Mouse (Mus musculus): ENCODE measurements around the gene Spcs2.
A peak's percentile ranks its signal among the peaks of the same experiment; 100 is the strongest.
"Not testable (repeated sequence)": the region's sequence is repeated elsewhere in the genome, so short reads cannot be mapped to it uniquely, and the experiment has no call there.

The Spcs2 gene

GRCm38 (mm10) chr7:99824649-99825483, 38.4 kb downstream of the Spcs2 start:
- DNase-seq (ENCODE audit: low spot score in 2 of 2), result no peak

- DNase-seq (ENCODE audit: low spot score in 2 of 2), result no peak
Measured at GRCm38 (mm10) chr7:99823045-99823663, 40.1 kb downstream of the Spcs2 start.

- no peak for DNase-seq (ENCODE audit: low spot score in 2 of 2)
Measured at GRCm38 (mm10) chr7:99822426-99822825, 40.8 kb downstream of the Spcs2 start.

GRCm38 (mm10) chr7:99821953-99822352, 41.3 kb downstream of the Spcs2 start:
- no peak for DNase-seq (ENCODE audit: low spot score in 2 of 2)

GRCm38 (mm10) chr7:99818181-99818725, 45.0 kb downstream of the Spcs2 start:
- DNase-seq (ENCODE audit: low spot score in 2 of 2), result not testable (repeated sequence)

- peak in 1 of 2 experiments; percentile 35 for DNase-seq (ENCODE audit: low spot score in 2 of 2)
Measured at GRCm38 (mm10) chr7:99813394-99813793, 49.9 kb downstream of the Spcs2 start.

GRCm38 (mm10) chr7:99811661-99812060, 51.6 kb downstream of the Spcs2 start:
- no peak for DNase-seq (ENCODE audit: low spot score in 2 of 2)

GRCm38 (mm10) chr7:99810814-99811213, 52.4 kb downstream of the Spcs2 start:
- DNase-seq (ENCODE audit: low spot score in 2 of 2), result no peak

- DNase-seq (ENCODE audit: low spot score in 2 of 2), result not testable (repeated sequence)
Measured at GRCm38 (mm10) chr7:99807043-99807442, 56.2 kb downstream of the Spcs2 start.

- no peak for DNase-seq (ENCODE audit: low spot score in 2 of 2)
Measured at GRCm38 (mm10) chr7:99805340-99805739, 57.9 kb downstream of the Spcs2 start.

GRCm38 (mm10) chr7:99804033-99804432, 59.2 kb downstream of the Spcs2 start:
- DNase-seq (ENCODE audit: low spot score in 2 of 2), result not testable (repeated sequence)

GRCm38 (mm10) chr7:99803535-99803934, 59.7 kb downstream of the Spcs2 start:
- no peak for DNase-seq (ENCODE audit: low spot score in 2 of 2)

GRCm38 (mm10) chr7:99799118-99799517, 64.1 kb downstream of the Spcs2 start:
- DNase-seq (ENCODE audit: low spot score in 2 of 2), result no peak

GRCm38 (mm10) chr7:99797911-99798647, 65.2 kb downstream of the Spcs2 start:
- DNase-seq (ENCODE audit: low spot score in 2 of 2), result peak; percentile 76 to 79

- no peak for DNase-seq (ENCODE audit: low spot score in 2 of 2)
Measured at GRCm38 (mm10) chr7:99797261-99797660, 66.0 kb downstream of the Spcs2 start.

GRCm38 (mm10) chr7:99796471-99796870, 66.8 kb downstream of the Spcs2 start:
- no peak for DNase-seq (ENCODE audit: low spot score in 2 of 2)

GRCm38 (mm10) chr7:99795192-99795981, 67.9 kb downstream of the Spcs2 start:
- DNase-seq (ENCODE audit: low spot score in 2 of 2), result peak; percentile 42 to 44

GRCm38 (mm10) chr7:99794096-99794495, 69.2 kb downstream of the Spcs2 start:
- no peak for DNase-seq (ENCODE audit: low spot score in 2 of 2)

GRCm38 (mm10) chr7:99790816-99791215, 72.4 kb downstream of the Spcs2 start:
- no peak for DNase-seq (ENCODE audit: low spot score in 2 of 2)

- no peak for DNase-seq (ENCODE audit: low spot score in 2 of 2)
Measured at GRCm38 (mm10) chr7:99788563-99788962, 74.7 kb downstream of the Spcs2 start.

GRCm38 (mm10) chr7:99787935-99788334, 75.3 kb downstream of the Spcs2 start:
- DNase-seq (ENCODE audit: low spot score in 2 of 2), result no peak

All from right cerebral cortex, postnatal 10 days (tissue).